Mouse (Mus musculus) ES-E14 (cell line): ENCODE measurements at regions not wholly inside any gene's neighbourhood (a gene's known extent, or its start where the extent isn't known, plus 50 kb on each side); places are given as distances from the start of the nearest gene placed in this dataset.

ENCODE experiments used
- HCFC1 ChIP-seq: IDR thresholded peaks from 2 replicates; pipeline ENCODE4 v1.6.1; 2012; ENCODE audit warnings: low read length, inconsistent platforms, borderline replicate concordance; ENCODE audit not compliant: insufficient read depth
- MAFK ChIP-seq: IDR thresholded peaks from 2 replicates; pipeline ENCODE4 v1.6.1; 2014; ENCODE audit warnings: mild to moderate bottlenecking, low read depth, low read length, inconsistent platforms; ENCODE audit not compliant: insufficient read depth
- ZC3H11A ChIP-seq: IDR thresholded peaks from 2 replicates; pipeline ENCODE4 v1.6.1; 2012; ENCODE audit warnings: low read depth, mild to moderate bottlenecking, inconsistent platforms, low read length, borderline replicate concordance
- ZNF384 ChIP-seq: IDR thresholded peaks from 2 replicates; pipeline ENCODE4 v1.6.1; 2012; ENCODE audit warnings: low read depth, low read length, inconsistent platforms

DNA sequence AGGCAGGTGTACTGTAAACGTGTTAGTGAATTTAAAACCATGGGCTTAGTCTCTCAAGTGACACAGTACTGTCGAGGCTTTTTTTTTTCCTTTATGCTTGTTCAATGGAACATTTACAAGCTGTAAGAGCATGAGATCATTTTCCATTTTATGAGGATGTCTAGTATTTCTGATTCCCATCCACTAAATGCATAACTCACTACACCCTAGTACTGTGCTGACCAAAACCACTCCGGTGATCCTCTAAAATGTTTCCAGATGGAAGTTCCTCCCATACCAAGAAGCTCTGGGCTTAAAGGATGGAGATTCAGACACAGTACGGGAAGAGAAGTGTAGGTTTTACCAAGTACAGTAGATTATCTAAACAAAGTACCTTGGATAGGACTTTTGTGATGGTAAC, 50.3 kb upstream of the Gm6993 start:
- no peak for TF ChIP-seq MAFK
- no peak for TF ChIP-seq ZNF384
- TF ChIP-seq HCFC1, result no peak
- TF ChIP-seq ZC3H11A, result no peak
